Mouse (Mus musculus): ENCODE measurements around the gene Upf1.
A peak's percentile ranks its signal among the peaks of the same experiment; 100 is the strongest.

Gene Upf1

GRCm38 (mm10) chr8:70353194-70353817 lies at the start of gene Upf1:
Gene Upf1, minus strand, starts transcription at chr8:70353278.
- peak; percentile 98 for DNase-seq (ENCODE audit: low spot score)

DNA sequence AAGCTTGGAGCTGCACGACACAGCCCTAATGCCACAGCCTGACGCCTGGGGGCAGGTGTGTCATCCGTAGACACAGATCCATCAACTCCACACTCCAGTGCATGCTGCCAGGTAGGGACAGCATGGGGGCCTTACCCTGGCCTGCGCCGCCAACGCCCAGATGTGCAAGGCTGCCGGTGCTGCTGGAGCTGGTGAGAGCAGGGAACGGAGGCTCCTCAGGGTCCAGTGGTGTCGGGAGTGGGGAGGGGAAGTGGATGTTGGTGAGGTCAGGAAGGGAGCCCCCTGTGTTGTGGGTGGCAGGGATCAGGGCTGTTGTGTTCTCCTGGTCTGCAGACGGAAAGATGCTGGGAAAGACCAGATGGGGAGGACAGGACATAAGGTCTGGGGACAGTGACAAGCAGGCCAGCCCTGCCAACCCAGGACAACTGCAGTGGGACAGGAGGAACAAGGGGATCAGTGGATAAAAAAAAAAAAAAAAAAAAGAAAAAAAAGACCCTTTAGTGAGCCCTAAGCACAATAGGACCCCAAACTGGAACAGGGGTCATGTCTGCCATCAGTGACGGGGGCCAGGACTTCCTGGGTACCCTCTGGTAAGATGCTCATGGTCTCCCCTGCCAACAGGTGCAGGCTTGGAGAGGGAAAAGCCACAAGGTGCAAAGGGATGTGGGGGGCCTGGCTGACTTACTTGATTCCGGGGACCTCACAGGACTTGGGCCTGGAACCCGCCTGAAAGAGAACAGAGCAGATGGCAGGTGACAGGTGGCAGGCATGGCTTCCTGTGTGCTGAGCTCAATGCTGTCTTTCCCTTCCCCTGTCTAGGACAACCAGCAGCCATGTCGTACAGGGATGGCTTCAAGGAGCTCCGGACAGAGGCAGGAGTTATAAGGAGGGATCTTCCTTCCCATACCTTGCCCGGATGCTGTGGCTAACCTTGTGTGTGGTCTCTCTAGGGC lies 44.8 kb upstream of the Upf1 start:
- DNase-seq (ENCODE audit: low spot score), result no peak

DNA sequence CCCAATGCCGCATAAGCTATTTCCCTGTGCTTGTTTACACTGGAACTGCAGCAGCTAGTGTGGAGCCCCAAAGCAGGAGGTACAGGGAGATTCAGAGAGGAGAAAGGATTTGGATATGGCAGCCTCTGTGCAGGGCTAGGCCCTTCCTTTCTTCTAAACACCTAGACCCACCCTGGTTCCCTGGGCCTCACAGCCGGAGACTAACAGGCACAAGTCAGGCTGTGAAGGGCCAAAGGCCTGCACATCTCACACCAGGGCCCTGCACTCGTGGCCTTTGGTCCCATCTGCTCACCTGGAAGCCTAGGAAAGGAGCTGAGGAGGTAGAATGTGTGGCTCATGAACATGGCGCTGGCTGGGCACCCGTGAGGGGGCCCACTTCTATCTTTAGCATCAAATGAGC lies 43.1 kb upstream of the Upf1 start:
- DNase-seq (ENCODE audit: low spot score), result no peak

DNA sequence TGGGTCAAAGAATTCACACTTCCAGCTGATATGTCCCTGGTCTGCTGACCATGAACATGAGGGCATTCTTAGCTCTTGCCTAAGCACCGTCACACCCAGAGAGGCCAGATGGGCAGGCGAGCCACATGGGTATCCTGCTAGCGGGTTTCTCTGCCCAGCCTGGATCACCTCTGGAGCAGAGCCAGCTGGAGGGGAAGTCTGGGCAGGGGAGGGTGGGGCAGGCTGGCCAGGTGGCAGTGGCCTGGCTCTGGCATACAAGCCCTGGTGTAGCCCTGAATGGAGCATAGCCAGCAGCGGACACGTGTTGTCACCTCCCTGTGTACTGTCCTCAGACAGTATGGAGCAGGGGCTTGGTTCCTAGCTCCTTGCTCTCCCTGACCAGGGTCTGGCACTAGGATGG lies 42.6 kb upstream of the Upf1 start:
- DNase-seq (ENCODE audit: low spot score), result no peak

DNA sequence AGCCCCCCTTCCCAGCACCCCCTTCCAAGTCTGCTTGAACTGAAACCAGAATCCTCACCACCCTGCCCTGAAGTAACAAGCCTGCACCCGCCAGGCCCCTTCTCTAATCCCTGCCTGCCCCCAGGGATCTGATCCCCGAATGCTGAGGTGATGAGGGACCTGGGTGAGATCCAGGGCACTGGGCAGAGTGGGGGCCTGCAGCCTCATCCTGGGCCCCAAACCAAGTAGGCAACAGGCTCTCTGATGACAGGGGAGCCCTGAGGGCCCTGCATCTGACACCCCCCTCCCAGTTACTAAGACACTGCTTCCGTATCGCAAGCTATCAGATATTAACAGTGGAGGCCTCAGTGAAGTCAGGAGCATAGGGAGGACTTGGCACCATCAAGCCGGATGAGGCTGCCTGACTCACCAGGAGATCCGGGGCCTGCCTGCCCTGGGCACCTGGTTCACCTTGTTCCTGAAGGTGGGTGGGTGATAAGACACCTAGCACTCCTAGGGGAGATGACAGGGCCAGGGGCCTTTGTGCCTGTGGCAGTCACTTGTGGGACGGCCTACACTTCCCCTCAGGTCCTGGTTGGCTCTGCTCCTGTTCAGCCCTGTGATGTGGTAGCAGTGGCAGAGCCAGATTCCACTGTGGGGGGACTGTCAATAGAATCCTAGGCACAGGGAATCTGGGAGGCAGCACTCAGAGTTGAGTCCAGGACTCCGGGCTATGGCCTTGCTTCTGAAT lies 41.4 kb upstream of the Upf1 start:
- no peak for DNase-seq (ENCODE audit: low spot score)

DNA sequence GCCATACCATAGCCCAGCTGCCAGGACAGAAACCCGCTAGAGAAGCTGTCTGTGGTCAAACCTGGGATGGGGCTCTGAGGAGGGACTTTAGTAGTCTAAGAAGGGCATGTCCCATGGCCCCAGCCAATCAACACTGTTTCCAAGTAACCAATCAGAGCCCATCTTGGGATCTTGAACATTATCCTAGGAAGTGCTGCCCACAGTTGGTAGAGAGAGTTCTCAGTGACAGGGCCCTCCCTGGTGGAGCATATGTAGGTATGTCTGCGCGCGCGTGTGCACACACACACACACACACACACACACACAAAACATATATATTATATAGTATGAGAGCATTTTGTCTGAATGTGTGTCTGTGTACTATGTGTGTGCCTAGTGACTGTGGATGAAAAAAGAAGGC lies 40.0 kb upstream of the Upf1 start:
- no peak for DNase-seq (ENCODE audit: low spot score)

DNA sequence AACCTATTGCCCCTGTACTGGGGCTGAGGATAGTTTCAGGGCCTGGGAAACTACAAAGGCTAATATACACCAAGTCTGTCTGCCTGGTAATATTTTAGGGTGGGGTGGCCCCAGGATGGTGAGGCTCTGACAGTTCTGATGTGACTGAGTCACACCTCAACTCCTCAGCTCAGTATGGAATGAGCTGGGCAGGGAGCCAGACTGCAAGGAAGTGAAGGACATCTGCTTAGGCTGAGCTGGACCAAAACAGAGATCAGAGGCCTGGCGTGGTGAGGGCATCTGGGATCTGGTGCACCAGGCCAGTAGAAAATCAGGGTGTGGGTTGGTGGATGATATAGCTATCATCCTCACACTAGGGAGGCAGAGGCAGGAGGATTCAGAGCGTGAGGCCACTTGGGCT lies 36.6 kb upstream of the Upf1 start:
- DNase-seq (ENCODE audit: low spot score), result no peak

DNA sequence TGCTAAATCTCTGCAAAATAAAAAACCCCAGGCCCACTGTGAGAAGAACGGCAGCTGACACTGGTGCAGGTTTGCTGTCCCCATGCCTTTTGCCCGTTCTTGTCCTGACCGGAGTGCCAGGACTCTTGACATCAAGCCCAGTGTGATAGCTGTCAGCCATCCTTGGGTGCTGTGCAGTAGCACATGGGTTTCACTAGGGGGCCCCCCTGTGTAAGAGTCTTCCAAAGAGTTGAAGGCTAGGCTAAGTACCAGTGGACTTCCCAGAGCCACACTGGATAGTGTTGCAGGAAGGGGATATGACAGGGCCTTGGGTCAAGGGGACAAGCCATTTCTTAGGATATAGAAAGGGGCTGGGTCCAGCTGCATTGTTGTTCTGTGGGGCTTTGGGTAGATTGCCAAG lies 30.2 kb upstream of the Upf1 start:
- no peak for DNase-seq (ENCODE audit: low spot score)

GRCm38 (mm10) chr8:70380069-70380468 lies 27.0 kb upstream of the Upf1 start:
- no peak for DNase-seq (ENCODE audit: low spot score)

DNA sequence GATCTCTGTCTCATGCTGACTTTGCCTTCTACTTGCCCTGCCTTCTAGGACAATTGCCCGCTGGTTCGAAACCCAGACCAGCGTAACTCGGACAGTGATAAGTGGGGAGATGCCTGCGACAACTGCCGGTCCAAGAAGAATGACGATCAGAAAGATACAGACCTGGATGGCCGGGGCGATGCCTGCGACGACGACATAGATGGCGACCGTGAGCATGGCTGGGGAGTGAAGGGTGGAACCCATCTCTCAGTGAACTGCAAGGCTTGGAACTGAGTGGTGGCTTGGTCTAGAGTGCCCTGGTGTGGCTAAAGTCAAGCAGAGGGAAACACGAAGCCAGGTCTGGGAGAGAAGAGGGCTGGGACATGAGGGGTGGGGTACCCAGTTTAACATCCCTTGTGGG lies 24.0 kb upstream of the Upf1 start:
- no peak for DNase-seq (ENCODE audit: low spot score)

- DNase-seq (ENCODE audit: low spot score), result no peak
These were observed 23.2 kb upstream of the Upf1 start for GRCm38 (mm10) chr8:70376275-70376741.

GRCm38 (mm10) chr8:70375212-70375859 lies 22.3 kb upstream of the Upf1 start:
- DNase-seq (ENCODE audit: low spot score), result no peak

DNA sequence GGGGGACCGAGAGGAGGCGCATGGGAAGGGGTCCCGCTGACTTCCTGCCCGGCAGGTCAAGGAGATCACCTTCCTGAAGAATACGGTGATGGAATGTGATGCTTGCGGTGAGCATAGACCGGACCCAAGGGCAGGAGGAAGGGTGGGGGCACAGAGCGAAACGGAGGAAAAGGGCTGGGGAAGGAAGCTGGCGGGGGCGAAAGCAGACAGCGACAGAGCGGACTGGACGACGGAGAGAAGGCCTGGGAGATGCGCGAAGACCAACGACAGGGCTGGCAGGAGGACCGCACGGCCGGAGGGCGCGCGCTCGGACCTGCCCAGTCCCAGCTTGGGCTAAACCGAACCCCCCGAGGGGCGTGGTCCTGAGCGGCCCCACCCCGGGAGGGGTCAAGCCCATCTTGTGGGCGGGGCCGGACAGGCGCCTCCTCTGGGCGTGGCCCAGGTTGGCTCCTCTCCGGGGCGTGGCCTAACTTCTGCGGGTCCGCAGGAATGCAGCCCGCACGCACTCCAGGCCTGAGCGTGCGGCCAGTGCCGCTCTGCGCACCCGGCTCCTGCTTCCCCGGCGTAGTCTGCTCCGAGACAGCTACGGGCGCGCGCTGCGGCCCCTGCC lies 21.3 kb upstream of the Upf1 start:
- DNase-seq (ENCODE audit: low spot score), result peak; percentile 75

DNA sequence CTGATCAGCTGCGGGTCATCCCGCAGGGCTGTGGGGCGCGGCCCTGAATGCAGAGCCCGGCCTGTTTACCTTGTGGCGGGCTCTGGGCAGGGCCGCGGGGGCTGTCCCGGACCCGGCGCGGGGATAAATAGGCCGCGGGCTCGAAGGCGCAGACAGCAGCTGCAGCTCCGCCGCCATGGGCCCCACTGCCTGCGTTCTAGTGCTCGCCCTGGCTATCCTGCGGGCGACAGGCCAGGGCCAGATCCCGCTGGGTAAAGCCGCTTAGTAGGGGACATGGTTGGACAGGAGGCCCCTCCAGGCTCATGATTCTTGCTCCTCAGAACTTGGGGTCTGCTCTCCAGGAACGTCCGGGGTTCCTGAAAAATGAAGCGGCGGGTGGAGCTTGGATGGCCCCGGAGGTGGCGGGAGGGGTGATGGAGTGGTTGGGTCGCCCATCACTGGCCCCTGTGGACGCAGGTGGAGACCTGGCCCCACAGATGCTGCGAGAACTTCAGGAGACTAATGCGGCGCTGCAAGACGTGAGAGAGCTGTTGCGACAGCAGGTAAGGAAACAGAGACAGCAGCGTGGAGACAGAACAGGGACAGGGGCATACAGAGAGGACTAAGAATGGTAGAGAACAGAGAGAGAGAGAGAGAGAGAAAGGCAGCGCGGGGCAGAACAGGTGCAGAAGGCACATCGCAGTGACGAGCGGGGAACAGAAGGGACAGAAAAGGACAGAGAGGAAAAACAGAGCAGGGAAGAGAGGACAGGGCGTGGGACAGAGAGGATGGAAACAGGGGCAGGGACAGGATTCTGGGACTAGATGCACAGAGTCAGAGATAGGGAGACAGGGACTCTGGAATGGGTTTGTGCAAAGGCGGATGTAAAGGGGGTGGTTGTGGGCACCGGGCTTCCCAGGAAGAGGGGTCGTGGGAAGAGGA lies 20.6 kb upstream of the Upf1 start, which contains the start of gene Comp:
Gene Comp (plus strand): TSS at position 162 of the 921 bp plus-strand sequence.
- no peak for DNase-seq (ENCODE audit: low spot score)

- no peak for DNase-seq (ENCODE audit: low spot score)
These were observed 18.9 kb upstream of the Upf1 start for GRCm38 (mm10) chr8:70371951-70372350.

GRCm38 (mm10) chr8:70370476-70370875 lies 17.4 kb upstream of the Upf1 start:
- DNase-seq (ENCODE audit: low spot score), result no peak

GRCm38 (mm10) chr8:70366588-70366987 lies 13.5 kb upstream of the Upf1 start:
- no peak for DNase-seq (ENCODE audit: low spot score)

- no peak for DNase-seq (ENCODE audit: low spot score)
These were observed 11.0 kb upstream of the Upf1 start for GRCm38 (mm10) chr8:70364066-70364465.

DNA sequence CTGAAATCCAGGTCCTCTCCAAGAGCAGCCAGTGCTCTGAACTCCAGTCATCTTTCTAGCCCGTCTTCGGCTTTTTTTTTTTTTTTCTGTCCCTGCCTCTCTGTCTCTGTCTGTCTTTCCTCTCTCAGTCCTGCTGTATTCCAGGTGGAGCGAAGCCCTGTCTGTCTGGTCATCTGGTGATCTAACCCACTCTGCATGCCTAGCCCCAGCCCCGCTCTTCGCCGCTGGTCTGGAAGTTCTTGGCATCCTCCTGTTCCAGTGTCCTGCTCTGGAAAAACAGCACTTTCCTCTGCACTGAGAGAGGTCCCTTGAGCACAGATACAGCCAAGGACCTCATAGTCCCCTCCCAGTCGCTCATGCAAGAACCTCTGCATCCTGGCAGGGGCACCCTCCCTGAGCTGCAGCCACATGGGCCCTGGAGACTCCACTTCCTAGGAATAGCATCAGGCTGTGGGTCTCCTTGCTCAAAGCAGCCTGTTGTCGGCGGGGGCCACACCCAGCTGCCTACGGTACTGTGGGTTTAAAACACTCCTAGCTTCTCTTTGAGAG lies 8.5 kb upstream of the Upf1 start:
- DNase-seq (ENCODE audit: low spot score), result no peak

DNA sequence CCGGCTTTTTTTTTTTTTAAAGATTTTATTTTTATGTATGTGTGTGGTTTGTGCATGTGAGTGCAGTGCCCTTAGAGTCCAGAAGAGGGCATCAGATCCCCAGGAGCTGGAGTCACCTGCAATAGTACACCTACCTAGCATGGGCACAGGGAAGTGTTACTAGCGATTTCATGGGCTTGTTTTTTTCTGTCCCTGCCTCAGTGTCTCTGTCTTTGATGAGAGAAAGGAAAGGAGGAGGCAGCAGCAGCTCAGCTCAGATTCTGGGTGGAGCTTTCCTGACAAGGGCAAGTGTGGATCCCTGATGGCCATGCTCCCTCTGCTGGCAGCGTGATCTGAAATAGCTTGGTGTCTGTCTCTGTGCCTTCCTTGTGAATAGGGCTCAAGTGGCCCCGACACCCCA lies 7.7 kb upstream of the Upf1 start:
- DNase-seq (ENCODE audit: low spot score), result no peak

Measured in ovary, adult 18-20 months (tissue).